Mouse (Mus musculus): ENCODE results near the gene Aldh18a1.
"Not testable (repeated sequence)": the region's sequence is repeated elsewhere in the genome, so short reads cannot be mapped to it uniquely, and the experiment has no call there.

The Aldh18a1 gene

GRCm38 (mm10) chr19:40588293-40588654, at the start of gene Aldh18a1:
Aldh18a1 (minus strand) TSS chr19:40588463.
- peak; percentile 86 to 92 for DNase-seq (ENCODE audit: low spot score in 2 of 2)

- no peak for DNase-seq (ENCODE audit: low spot score in 2 of 2)
Observed at GRCm38 (mm10) chr19:40637601-40638000, 49.3 kb upstream of the Aldh18a1 start.

- DNase-seq (ENCODE audit: low spot score in 2 of 2), result no peak
Observed at GRCm38 (mm10) chr19:40637091-40637490, 48.8 kb upstream of the Aldh18a1 start.

GRCm38 (mm10) chr19:40633144-40633543, 44.9 kb upstream of the Aldh18a1 start:
- DNase-seq (ENCODE audit: low spot score in 2 of 2), result no peak

GRCm38 (mm10) chr19:40632668-40633067, 44.4 kb upstream of the Aldh18a1 start:
- no peak for DNase-seq (ENCODE audit: low spot score in 2 of 2)

GRCm38 (mm10) chr19:40632193-40632592, 43.9 kb upstream of the Aldh18a1 start:
- DNase-seq (ENCODE audit: low spot score in 2 of 2), result no peak

- no peak for DNase-seq (ENCODE audit: low spot score in 2 of 2)
Observed at GRCm38 (mm10) chr19:40630606-40631005, 42.3 kb upstream of the Aldh18a1 start.

GRCm38 (mm10) chr19:40630096-40630495, 41.8 kb upstream of the Aldh18a1 start:
- no peak for DNase-seq (ENCODE audit: low spot score in 2 of 2)

GRCm38 (mm10) chr19:40628950-40629349, 40.7 kb upstream of the Aldh18a1 start:
- no peak for DNase-seq (ENCODE audit: low spot score in 2 of 2)

GRCm38 (mm10) chr19:40625935-40626334, 37.7 kb upstream of the Aldh18a1 start:
- DNase-seq (ENCODE audit: low spot score in 2 of 2), result no peak

- DNase-seq (ENCODE audit: low spot score in 2 of 2), result not testable (repeated sequence)
Observed at GRCm38 (mm10) chr19:40621616-40622015, 33.4 kb upstream of the Aldh18a1 start.

- no peak for DNase-seq (ENCODE audit: low spot score in 2 of 2)
Observed at GRCm38 (mm10) chr19:40616021-40616420, 27.8 kb upstream of the Aldh18a1 start.

- no peak for DNase-seq (ENCODE audit: low spot score in 2 of 2)
Observed at GRCm38 (mm10) chr19:40614811-40615210, 26.5 kb upstream of the Aldh18a1 start.

- peak; percentile 93 to 95 for DNase-seq (ENCODE audit: low spot score in 2 of 2)
Observed at GRCm38 (mm10) chr19:40611830-40612506, 23.7 kb upstream of the Aldh18a1 start, which contains the start of the genes Tctn3 and Entpd1. Tctn3 (minus strand) TSS chr19:40612233. Entpd1 (plus strand) TSS chr19:40612366.

GRCm38 (mm10) chr19:40607676-40608075, 19.4 kb upstream of the Aldh18a1 start:
- DNase-seq (ENCODE audit: low spot score in 2 of 2), result no peak

GRCm38 (mm10) chr19:40605189-40605588, 16.9 kb upstream of the Aldh18a1 start:
- no peak for DNase-seq (ENCODE audit: low spot score in 2 of 2)

- no peak for DNase-seq (ENCODE audit: low spot score in 2 of 2)
Observed at GRCm38 (mm10) chr19:40601870-40602269, 13.6 kb upstream of the Aldh18a1 start.

- DNase-seq (ENCODE audit: low spot score in 2 of 2), result not testable (repeated sequence)
Observed at GRCm38 (mm10) chr19:40600846-40601245, 12.6 kb upstream of the Aldh18a1 start.

GRCm38 (mm10) chr19:40595831-40596230, 7.6 kb upstream of the Aldh18a1 start:
- no peak for DNase-seq (ENCODE audit: low spot score in 2 of 2)

GRCm38 (mm10) chr19:40595231-40595630, 7.0 kb upstream of the Aldh18a1 start:
- DNase-seq (ENCODE audit: low spot score in 2 of 2), result no peak

- DNase-seq (ENCODE audit: low spot score in 2 of 2), result no peak
Observed at GRCm38 (mm10) chr19:40589530-40589880, 1.2 kb upstream of the Aldh18a1 start.

GRCm38 (mm10) chr19:40588847-40589529, 725 bp upstream of the Aldh18a1 start:
- peak; percentile 73 to 85 for DNase-seq (ENCODE audit: low spot score in 2 of 2)

Measured in frontal cortex, postnatal 10 days (tissue).